Mouse (Mus musculus): ENCODE measurements at regions not wholly inside any gene's neighbourhood (a gene's known extent, or its start where the extent isn't known, plus 50 kb on each side); places are given as distances from the start of the nearest gene placed in this dataset.
"Not testable (repeated sequence)": the region's sequence is repeated elsewhere in the genome, so short reads cannot be mapped to it uniquely, and the experiment has no call there.

- no peak for DNase-seq (ENCODE audit: inconsistent age in 2 of 2, low spot score in 1 of 2)
These were observed 419.7 kb downstream of the Lrig3 start for GRCm38 (mm10) chr10:126385644-126386043.

- DNase-seq (ENCODE audit: inconsistent age in 2 of 2, low spot score in 1 of 2): no peak
These were observed 414.4 kb downstream of the Lrig3 start for GRCm38 (mm10) chr10:126380381-126380780.

GRCm38 (mm10) chr10:126379239-126379638 lies 413.3 kb downstream of the Lrig3 start:
- DNase-seq (ENCODE audit: inconsistent age in 2 of 2, low spot score in 1 of 2): no peak

GRCm38 (mm10) chr10:126373906-126374305 lies 407.9 kb downstream of the Lrig3 start:
- no peak for DNase-seq (ENCODE audit: inconsistent age in 2 of 2, low spot score in 1 of 2)

GRCm38 (mm10) chr10:126371881-126372280 lies 405.9 kb downstream of the Lrig3 start:
- no peak for DNase-seq (ENCODE audit: inconsistent age in 2 of 2, low spot score in 1 of 2)

- DNase-seq (ENCODE audit: inconsistent age in 2 of 2, low spot score in 1 of 2): peak; percentile 11 to 22
These were observed 383.1 kb downstream of the Lrig3 start for GRCm38 (mm10) chr10:126349076-126349475.

GRCm38 (mm10) chr10:126337426-126337825 lies 371.5 kb downstream of the Lrig3 start:
- DNase-seq (ENCODE audit: inconsistent age in 2 of 2, low spot score in 1 of 2): no peak

DNA sequence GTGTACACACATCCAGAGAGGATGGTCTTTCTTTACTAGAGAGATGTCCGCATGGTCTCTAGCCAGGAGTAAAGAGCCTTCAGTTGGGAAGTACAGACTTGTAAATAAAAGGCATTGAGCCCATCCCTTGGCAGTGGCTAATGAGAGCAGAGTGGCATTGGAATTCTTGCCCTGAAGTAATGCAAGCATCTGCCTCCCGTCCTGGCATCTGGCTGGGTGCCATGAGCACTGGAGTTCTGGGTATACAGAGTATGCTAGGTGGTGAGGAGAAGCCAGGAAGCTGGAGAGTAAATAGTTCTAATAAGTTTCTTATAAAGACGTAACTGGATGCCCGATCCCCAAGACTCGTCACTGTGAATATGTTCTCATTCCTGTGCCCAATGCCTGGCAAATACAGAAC lies 367.8 kb downstream of the Lrig3 start:
- no peak for DNase-seq (ENCODE audit: inconsistent age in 2 of 2, low spot score in 1 of 2)

- peak; percentile 91 to 96 for DNase-seq (ENCODE audit: inconsistent age in 2 of 2, low spot score in 1 of 2)
These were observed 364.5 kb downstream of the Lrig3 start for GRCm38 (mm10) chr10:126330305-126330969.

- DNase-seq (ENCODE audit: inconsistent age in 2 of 2, low spot score in 1 of 2): no peak
These were observed 354.9 kb downstream of the Lrig3 start for GRCm38 (mm10) chr10:126320831-126321230.

DNA sequence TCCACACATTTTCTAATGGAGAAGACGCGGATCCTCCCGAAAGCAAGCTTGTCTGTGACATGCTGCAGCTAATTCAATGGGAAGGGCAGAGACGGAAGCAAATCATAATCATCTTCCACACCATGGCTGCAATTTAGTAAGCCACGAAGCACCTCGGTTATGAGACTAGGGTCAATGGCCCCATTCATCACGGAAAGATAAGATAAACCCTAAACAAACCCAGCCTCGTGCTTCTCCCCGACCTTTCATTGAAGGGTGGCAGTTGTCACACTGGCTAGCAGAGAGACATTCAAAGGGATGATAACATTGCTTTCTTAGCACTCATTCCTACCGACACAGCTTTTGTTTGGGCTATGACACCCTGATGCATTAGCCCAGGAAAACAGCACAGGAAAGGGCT lies 353.8 kb downstream of the Lrig3 start:
- no peak for DNase-seq (ENCODE audit: inconsistent age in 2 of 2, low spot score in 1 of 2)

DNA sequence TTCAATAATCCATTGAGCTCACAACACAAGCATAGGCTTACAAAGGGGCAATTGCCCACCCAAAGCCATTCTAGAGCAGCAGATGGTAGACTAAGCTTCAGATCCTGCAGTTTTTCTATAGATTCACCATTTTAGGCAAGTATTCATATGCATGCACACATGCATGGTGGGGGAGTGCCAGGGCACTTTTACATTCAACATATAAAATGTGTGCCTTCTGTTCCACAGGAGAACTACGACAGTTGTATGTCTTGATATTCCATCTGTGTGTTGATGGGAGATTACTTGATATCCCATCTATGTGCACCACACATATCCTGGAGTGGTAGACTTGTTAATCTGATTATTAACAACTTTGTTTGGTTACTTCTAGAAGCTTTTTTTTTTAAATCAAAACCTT lies 334.0 kb downstream of the Lrig3 start:
- no peak for DNase-seq (ENCODE audit: inconsistent age in 2 of 2, low spot score in 1 of 2)

DNA sequence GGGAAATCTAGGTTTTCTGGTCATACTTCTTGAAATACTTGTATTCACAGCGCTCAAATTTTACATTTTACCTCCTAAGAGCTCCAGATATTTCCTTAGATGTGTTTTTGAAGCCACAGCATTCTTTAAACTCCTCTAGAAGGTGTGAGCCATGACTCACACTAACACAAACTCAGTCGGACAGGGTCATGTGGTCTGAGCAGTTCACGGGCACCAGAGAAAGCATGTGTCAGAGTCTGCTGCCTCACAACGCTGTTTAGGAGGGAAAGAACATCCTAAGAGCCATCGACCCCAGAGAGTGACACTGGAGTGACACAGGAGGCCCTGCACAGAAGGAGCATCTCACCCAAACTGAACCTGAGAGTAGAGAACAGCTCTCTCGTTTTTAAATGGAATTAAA lies 332.2 kb downstream of the Lrig3 start:
- no peak for DNase-seq (ENCODE audit: inconsistent age in 2 of 2, low spot score in 1 of 2)

DNA sequence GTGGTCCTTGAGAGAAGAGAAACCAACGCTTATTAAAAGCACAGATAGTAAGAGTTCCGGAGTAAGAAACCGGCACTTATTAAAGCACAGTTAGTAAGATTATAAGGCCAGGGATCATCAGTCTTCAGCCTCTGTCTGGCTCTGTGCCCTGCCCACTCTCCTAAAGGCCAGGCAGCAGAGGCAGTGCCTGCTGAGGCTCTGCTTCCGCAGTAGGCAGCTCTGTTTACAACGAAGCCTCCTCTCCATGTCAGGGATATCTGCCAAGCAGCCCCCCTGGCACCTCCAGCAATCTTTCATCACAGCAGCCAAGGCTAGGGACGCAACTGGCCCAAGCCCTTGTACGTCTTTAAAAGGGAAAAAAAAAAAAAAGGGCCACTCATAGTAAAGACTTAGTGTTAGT lies 329.9 kb downstream of the Lrig3 start:
- DNase-seq (ENCODE audit: inconsistent age in 2 of 2, low spot score in 1 of 2): peak; percentile 69 to 75

- peak; percentile 32 to 46 for DNase-seq (ENCODE audit: inconsistent age in 2 of 2, low spot score in 1 of 2)
These were observed 325.8 kb downstream of the Lrig3 start for GRCm38 (mm10) chr10:126291765-126292164.

- not testable (repeated sequence) for DNase-seq (ENCODE audit: inconsistent age in 2 of 2, low spot score in 1 of 2)
These were observed 319.1 kb downstream of the Lrig3 start for GRCm38 (mm10) chr10:126285096-126285495.

GRCm38 (mm10) chr10:126270376-126270775 lies 304.4 kb downstream of the Lrig3 start:
- DNase-seq (ENCODE audit: inconsistent age in 2 of 2, low spot score in 1 of 2): no peak

DNA sequence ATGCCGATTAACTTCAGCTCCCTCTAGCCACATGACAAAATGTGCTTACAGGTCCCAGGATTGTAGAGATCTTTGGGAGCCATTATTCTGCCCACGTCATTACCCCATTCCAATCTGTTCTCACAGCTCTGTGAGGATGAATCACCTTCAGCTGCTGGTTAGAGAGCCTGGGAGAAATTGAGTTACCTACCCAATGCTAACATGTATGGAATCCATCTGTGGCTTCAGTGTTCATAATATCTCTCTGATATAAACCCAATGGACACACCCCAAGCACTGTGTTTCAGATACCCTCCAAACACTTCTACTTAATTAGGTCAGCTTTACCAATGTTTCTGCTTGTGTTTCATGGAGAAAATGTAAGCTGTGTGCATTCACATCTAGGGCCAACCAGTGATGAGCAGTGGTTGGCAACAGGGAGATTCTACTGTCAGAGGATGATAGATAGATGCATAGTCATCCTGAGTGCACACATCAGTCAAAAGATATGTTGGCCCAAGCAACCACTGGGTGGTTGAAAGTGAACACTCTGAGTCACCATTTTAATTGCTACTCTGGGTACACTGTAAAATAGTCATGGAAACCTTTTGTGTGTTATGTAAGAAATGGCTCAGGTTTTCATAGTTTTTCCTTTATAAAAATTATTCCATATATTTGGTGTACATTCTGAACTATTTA lies 301.5 kb downstream of the Lrig3 start:
- peak; percentile 57 to 59 for DNase-seq (ENCODE audit: inconsistent age in 2 of 2, low spot score in 1 of 2)

DNA sequence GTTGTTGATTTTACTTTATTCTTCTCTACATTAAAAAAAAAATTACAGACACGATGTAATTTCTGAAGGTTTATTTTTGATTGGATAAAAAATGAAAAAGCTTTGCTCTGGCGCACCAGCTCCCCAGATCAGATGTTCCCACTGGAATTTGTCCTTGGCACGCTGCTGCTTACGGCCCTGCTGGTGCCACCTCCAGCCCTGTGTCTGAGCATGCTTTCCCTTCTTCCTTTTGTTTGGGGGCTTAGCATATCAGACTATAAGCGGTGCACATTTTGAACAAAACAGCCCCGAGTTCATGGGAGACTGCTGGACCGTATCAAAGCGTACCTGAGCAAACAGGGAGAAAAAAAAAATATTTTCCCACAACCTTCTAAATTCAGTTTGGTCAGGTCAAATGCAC lies 291.2 kb downstream of the Lrig3 start:
- DNase-seq (ENCODE audit: inconsistent age in 2 of 2, low spot score in 1 of 2): peak; percentile 36 to 51

GRCm38 (mm10) chr10:126254198-126254597 lies 288.2 kb downstream of the Lrig3 start:
- DNase-seq (ENCODE audit: inconsistent age in 2 of 2, low spot score in 1 of 2): no peak

DNA sequence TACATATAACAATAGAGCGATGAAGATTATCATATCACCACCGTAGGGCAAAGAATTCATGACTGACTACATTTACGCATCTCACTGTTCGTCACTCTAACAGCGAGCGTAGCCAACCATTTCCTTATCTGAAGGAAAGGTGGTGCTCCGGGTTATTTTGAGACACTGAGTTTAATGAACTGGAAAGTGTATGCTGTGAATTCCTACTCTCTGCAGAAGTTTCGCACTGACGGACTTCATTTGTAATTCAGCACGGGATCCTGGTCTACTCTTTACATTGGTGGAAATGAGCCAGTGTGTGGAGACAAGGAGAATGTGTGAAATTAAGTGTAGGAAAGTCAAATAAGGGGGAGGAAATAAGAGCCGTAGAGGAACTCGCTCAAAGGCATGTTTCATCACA lies 283.2 kb downstream of the Lrig3 start:
- DNase-seq (ENCODE audit: inconsistent age in 2 of 2, low spot score in 1 of 2): no peak

DNA sequence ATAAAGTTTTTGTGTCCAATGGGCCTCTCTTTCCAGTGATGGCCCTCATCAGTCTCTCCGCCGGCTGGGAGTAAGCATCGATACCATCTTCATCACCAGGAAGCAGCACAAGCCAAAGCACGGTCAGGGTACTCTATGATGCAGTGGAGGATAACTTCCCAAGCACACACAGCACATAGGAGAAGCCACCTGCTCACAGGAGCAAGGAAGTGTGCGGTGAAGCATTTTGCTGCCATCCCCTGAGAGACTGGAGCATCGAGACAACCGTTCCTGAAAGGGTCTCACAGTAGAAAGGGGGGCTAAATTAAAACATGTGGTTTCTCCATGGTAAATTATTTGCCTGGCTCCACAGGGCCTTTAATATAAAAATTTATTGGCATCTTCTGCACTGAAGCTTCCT lies 277.1 kb downstream of the Lrig3 start:
- no peak for DNase-seq (ENCODE audit: inconsistent age in 2 of 2, low spot score in 1 of 2)

- no peak for DNase-seq (ENCODE audit: inconsistent age in 2 of 2, low spot score in 1 of 2)
These were observed 273.6 kb downstream of the Lrig3 start for GRCm38 (mm10) chr10:126239536-126239935.

Measured in adrenal gland, adult (tissue).